Mouse (Mus musculus) large intestine, adult 2 months (tissue): ENCODE measurements around the gene Tceal5. TPM values are rescaled to one million over a fixed set of nuclear protein-coding genes. Genes with fewer than 3 reads are reported as not detected.
"Not testable (repeated sequence)": the region's sequence is repeated elsewhere in the genome, so short reads cannot be mapped to it uniquely, and the experiment has no call there.

Experiments used
- DNase-seq: peaks from one replicate; pipeline ENCODE4 v3.0.0-alpha.2; 2012; ENCODE audit warnings: low read depth, low spot score
- WGBS: fragments of 180-500 bp; shearing (Covaris S2); methylation state at CpG from one replicate; pipeline ENCODE4 v1.1.7; 2018; 5-methylcytosine and 5-hydroxymethylcytosine counted together
- polyA plus RNA-seq: library from polyadenylated mRNA; depleted of rRNA; stranded (reverse); fragments of >200 nt; gene quantifications from 2 replicates; pipeline ENCODE4 v1.2.3, GENCODE M21; 2012; rRNA removed

Tceal5 gene
- polyA plus RNA-seq, result 0.27 and 0.30 TPM in 2 replicates

DNA sequence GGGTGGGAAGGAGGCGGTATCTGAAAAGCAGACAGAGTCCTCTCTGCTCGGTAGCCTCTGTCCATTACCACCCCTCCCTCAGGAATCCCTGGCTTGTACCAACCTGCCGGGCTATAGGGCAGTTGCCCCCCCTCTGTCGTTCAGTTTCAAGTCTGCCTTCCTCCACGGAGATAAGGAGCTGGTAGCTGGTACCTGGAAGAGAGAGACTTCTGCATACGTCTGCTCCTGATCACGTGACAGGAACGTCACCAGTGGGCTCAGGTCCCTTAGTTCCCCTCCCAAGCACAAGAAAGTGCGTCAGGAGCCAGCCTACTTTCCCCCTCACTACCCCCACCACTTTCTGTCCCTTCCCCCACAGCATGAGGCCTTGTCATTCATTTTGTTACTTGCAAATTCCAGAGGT is at the start of gene Tceal5:
TSS of gene Tceal5 (minus strand) at position 213 of the 403 bp plus-strand sequence.
- no peak for DNase-seq

GRCm38 (mm10) chrX:136252023-136252729 is 48.5 kb upstream of the Tceal5 start:
- 41% methylated on average over 6 of the region's 6 CpGs for WGBS
- DNase-seq, result no peak

More for the DNA sequence above, at the start of gene Tceal5:
- 28% methylated on average over 9 of the region's 9 CpGs for WGBS

- no peak for DNase-seq
- 41% methylated on average over 7 of the region's 7 CpGs for WGBS
These were observed 46.0 kb upstream of the Tceal5 start for GRCm38 (mm10) chrX:136249671-136250070.

DNA sequence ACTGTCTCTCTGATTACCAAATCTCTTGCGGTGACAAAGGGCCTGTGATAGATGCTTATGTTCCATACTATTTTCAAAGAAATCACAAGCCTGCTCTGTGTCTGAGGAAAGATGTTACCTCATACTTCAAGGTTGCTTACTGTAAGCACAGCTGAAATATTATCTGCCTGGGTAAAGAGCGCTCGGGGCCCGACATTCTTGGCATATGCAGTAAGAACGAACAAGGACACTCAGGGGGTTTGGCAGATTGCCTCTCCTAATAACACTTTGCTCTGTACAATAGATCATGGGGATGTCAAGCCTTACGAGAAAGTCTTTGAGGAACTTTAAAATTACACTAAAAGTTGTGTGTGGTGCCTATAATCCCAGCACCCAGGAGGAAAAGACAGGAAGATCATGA is 45.1 kb upstream of the Tceal5 start:
- 38% methylated on average over 6 of the region's 6 CpGs for WGBS
- DNase-seq, result no peak

- DNase-seq, result no peak
- 21% methylated on average over 15 of the region's 15 CpGs for WGBS
These were observed 41.9 kb upstream of the Tceal5 start for GRCm38 (mm10) chrX:136245521-136246071.

DNA sequence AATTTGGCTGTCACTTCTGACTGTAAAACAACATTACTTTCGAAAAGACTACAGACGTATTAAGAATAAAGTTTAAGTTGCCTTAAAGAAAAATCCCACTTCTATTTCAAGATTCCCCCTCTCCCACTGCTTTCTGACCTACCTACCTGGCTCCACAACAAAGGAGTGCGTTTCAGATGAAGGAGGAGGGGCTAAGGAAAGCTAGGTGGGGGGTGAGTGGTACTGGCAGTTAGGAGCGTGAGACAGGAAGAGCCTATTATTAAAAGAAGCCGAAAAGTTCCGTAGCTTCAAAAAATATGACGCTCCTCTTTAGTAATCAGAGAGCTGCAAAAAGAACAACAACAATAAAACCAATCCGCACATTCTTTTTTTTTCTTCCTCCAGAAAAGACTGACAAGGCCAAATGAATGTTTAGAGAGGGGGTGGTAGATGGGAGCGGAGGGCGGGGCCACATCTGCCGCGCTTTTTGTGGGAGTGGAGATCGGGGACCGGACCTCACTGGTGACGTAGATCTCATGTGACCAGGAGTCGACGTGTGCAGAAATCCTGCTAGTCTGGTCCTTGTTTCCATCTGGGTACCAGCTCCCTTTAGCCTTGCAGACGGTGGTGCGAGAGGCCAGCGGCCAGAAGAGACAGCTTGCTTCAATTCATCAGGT is 41.0 kb upstream of the Tceal5 start, which contains the start of gene Tceal9:
TSS of gene Tceal9 (plus strand) at position 506 of the 656 bp plus-strand sequence.
- peak; percentile 58 for DNase-seq
- WGBS, result 19% methylated on average over 20 of the region's 20 CpGs

- WGBS, result 74% methylated on average over 2 of the region's 2 CpGs
- no peak for DNase-seq
These were observed 39.5 kb upstream of the Tceal5 start for GRCm38 (mm10) chrX:136243181-136243580.

DNA sequence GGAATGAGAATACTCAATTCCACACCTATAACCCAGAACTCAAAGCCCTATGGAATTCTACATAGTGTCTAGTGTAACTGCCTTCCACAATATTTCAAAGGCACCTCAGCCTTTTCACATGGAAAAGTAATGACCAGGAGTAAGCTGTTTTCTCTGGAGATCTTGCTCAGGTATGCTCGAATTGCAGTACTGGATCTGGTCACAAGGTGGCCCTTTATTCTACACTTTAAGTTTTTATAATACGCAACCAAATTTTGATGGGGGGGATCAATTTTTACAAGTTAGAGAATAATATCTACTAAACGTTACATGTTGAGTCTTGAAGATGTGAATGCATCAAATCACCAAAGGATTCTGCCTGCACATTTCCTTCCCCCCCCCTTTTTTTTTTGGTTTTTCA is 34.4 kb upstream of the Tceal5 start:
- no peak for DNase-seq
- WGBS, result 38% methylated on average over 3 of the region's 3 CpGs

DNA sequence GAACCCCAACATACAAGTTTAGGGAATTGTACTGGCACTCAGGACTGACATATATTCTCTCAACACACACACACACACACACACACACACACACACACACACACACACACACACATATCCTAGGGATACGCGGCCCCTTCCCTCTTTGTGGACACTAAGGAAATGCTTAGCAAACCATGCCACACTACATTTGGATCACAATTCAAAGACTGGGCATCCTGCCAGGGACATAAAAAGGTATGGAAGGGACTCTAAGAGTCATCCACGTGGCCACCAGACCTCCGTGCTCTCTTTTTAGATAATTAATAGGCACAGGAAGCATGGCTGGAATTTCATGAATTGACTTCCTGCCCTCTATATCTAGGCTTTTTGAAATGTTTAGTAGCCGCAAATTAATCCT is 24.1 kb upstream of the Tceal5 start:
- 30% methylated on average over 5 of the region's 5 CpGs for WGBS
- DNase-seq, result no peak

DNA sequence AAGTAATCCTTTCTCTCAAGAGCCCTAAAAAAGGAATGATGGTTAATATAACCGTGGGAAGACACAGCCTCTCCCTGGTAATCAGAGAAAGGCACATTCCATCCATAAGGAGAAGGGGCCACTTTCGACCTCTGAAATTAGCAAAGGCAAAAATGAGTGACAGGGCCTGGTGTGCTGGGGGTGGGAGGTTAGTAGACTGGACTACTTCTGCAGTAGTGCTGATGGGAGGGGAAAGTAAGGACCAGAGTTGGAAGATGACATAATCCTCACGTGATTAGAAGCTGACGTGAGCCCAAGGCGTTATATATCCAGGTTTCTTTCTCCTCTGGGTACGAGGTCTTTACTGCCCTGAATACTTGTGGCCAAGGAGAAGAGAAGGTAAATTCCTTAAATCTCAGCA is 20.0 kb upstream of the Tceal5 start:
- WGBS, result 59% methylated on average over 6 of the region's 6 CpGs
- no peak for DNase-seq

GRCm38 (mm10) chrX:136216303-136216702 is 12.6 kb upstream of the Tceal5 start:
- WGBS, result 30% methylated on average over 1 of the region's 1 CpGs
- no peak for DNase-seq

DNA sequence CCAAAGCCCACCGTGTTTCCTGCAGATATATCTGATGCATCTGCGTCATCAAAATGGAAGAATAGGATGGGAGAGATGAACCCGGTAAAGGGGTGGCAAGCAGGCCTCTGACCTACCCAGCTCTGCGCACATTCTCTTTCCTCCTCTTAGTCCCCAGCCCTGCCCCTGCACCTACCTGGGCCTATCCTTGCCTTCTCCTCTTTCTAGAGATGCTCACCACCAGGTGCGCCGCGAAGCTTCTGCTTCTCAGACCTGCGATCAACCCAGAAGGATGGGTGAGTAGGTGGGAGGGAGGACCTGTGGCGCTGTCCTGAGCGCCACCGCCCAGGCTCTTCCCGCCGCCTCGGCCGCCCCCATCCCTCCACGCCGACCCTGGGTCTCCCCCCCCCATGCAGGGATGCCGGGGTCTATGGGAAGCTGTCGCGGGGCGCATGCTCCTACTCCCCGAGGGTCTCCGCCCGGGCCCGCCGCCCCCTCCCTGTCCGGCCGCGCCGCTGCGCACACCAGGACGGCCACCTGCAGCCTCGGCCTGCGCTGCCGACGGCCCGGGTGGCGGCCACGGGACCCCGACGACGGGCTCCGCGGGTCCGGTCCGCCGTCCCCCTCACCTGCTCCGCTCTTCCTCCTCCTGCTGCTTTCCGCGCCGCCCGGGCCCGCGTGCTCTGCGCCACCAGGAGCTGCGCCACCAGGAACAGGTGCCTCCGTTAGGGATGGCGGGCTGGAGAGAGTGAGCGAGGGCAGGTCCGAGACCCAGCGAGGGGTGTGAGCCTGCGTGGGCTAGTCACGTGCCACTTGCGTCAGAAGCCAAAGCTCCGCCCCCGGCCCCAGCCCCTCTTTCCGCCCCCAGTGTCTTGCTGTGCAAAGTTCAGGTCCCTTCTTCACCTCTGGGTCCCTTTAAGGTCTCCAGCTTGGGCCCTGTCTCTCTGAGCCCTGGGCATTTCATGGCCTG is 11.3 kb upstream of the Tceal5 start, which contains the start of the genes Tceal7 and Bex1:
TSS of gene Tceal7 (plus strand) at position 51 of the 949 bp plus-strand sequence.
TSS of gene Bex1 (minus strand) at position 785 of the 949 bp plus-strand sequence.
- WGBS, result 41% methylated on average over 19 of the region's 67 CpGs
- not testable (repeated sequence) for DNase-seq

DNA sequence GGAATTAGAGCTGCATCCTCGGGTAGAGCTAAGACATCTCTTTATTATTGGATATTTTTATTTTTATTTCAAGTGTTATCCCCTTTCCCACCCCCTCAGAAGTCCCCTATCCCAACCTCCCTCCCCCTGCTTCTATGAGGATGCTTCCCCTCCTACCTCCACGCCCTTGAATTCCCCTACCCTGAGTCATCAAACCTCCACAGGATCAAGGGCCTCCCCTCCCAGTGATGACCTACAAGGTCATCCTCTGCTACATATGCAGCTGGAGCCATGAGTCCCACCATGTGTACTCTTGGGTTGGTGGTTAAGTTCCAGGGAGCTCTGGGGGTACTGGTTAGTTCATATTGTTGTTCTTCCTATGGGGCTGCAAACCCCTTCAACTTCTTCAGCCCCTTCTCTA is 9.7 kb upstream of the Tceal5 start:
- no peak for DNase-seq
- WGBS, result 64% methylated on average over 2 of the region's 2 CpGs

DNA sequence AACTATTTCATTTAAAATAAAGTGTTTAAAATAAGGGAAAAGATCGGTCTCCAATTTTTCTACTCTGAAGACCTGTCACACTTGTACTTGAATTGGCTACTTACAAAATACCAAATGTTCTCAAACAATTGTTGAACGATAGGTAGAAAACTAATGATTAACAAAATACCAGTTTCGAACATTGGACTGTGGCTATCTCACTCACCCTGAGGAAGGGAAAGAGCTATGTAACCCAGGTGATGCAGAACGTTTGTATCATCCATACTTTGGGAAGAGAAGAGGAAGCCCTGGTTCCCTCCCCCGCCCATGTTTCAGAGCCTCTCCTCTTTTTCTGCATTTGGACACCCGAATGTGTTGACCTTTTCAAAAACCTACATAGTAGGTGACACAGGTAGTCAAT is 730 bp upstream of the Tceal5 start:
- DNase-seq, result no peak
- WGBS, result 65% methylated on average over 6 of the region's 6 CpGs

GRCm38 (mm10) chrX:136203257-136203656 is 419 bp downstream of the Tceal5 start:
- no peak for DNase-seq
- WGBS, result 41% methylated on average over 7 of the region's 7 CpGs

GRCm38 (mm10) chrX:136196873-136197272 is 6.8 kb downstream of the Tceal5 start:
- no peak for DNase-seq

GRCm38 (mm10) chrX:136195193-136195944 is 8.3 kb downstream of the Tceal5 start:
- WGBS, result 78% methylated on average over 16 of the region's 16 CpGs
- DNase-seq, result no peak

More at GRCm38 (mm10) chrX:136196873-136197272, 6.8 kb downstream of the Tceal5 start:
- WGBS, result 63% methylated on average over 1 of the region's 1 CpGs

DNA sequence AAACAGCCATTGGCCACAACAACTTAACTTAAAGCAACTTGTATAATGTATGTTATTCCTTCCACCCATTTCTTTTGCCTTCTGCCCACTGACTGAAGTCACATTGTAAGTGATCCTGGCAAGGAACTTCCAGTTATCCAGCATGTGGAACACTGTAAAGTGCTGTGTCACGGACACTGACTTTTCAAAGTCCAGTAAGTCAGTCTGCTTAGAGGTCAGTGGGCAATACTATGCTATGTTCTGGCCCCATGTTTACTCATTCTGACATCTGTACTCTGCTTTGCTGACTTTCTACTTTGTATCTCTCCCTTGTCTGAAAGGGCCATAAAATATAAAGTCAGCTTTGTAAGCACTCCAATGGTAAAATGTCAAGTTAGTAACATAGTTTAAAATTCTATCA is 20.6 kb downstream of the Tceal5 start:
- WGBS, result 66% methylated on average over 1 of the region's 1 CpGs
- no peak for DNase-seq
